Mouse (Mus musculus): ENCODE results near the gene Ubald2. TPM values are rescaled to one million over a fixed set of nuclear protein-coding genes. Genes with fewer than 3 reads are reported as not detected.
"Not testable (repeated sequence)": the region's sequence is repeated elsewhere in the genome, so short reads cannot be mapped to it uniquely, and the experiment has no call there.

Ubald2 gene
- polyA plus RNA-seq, 1 experiment from 2014 or later: 28.2 TPM

DNA sequence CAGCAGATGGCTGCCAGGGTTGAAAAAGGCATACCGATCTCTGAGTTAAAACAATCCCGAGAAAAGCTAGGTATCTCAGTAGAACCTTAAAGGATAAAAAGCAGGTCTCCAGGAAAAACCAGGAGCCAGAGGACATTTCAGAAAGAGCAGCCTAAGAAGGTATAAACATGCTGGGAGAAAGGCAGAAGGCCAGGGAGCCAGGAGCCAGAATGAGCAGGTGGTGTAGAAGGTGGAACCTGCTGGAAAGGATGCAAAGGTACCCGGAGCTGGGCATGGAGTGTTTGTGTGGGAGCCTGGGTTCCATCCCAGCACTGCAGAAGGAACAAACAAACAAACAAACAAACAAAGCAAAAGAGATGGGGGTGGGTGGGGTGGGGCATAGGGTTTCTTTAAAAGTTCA, 15.4 kb downstream of the Ubald2 start:
- Histone ChIP-seq H3K36me3 (no peaks in the 10 kb centered on the region), H3K9ac (no peak overlapping the region), H3K27ac (no peak overlapping the region), H3K9me3 (replicated peaks) (peaks cover 6% of the 10 kb centered on the region; the same call in 1 of the 2 replicates), H3K4me2 (no peak overlapping the region), H3K27me3 (peaks cover 27% of the 10 kb centered on the region), H3K4me1 (replicated peaks) (peaks cover 9% of the 10 kb centered on the region), H3K4me3 (replicated peaks) (no peak overlapping the region)
- ATAC-seq (ENCODE audit: low read depth) (no peak), DNase-seq (no peak)
- WGBS (ENCODE audit: insufficient replicate concordance): 84% methylated on average over 3 of the region's 3 CpGs

DNA sequence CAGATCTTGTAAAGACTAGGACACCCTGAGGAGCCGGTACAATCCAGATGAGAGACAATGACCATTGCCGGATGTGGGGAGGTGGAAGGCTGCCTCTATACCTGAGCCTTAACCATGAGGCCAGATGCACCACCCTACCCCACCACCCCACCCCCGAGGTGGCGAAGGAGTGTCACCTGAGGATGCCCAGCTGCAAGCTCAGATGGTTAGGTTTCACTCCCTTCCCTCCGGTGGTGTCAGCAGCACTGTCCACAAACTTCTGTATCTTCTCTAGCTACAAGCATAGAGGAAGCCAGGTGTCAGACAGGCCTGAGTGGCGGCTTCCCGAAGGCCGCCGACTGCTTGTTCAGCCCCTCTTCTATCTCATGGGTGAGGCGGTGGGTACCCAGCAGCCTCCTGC, 20.0 kb downstream of the Ubald2 start:
- no peak overlapping the region for H3K27ac ChIP-seq
- H3K9me3 ChIP-seq (replicated peaks): peaks cover 6% of the 10 kb centered on the region; the same call in 1 of the 2 replicates
- DNase-seq: no peak
- H3K9ac ChIP-seq: no peak overlapping the region
- no peak overlapping the region for H3K4me3 ChIP-seq (replicated peaks)
- H3K4me1 ChIP-seq (replicated peaks): peaks cover 4% of the 10 kb centered on the region; the same call in 1 of the 2 replicates
- H3K36me3 ChIP-seq: no peaks in the 10 kb centered on the region
- WGBS (ENCODE audit: insufficient replicate concordance): 76% methylated on average over 10 of the region's 10 CpGs
- no peak overlapping the region for H3K4me2 ChIP-seq
- no peak for ATAC-seq (ENCODE audit: low read depth)
- H3K27me3 ChIP-seq: no peaks in the 10 kb centered on the region

DNA sequence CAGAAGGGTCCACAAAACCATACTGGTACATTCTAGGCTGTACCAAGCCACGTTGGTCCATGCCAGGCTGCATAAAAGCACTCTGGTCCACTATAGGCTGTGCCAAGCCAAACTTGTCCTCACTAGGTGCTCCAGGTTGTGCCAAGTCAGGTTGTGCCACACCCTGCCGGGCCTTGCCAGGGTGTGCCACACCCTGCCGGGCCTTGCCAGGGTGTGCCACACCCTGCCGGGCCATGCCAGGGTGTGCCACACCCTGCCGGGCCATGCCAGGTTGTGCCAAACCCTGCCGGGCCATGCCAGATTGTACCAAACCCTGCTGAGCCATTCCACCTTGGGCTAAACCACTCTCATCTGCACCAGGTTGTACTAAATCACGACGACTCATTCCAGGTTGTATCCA, 22.3 kb downstream of the Ubald2 start:
- WGBS (ENCODE audit: insufficient replicate concordance): 72% methylated on average over 8 of the region's 8 CpGs
- Histone ChIP-seq H3K9me3 (replicated peaks) (no peaks in the 10 kb centered on the region), H3K4me1 (replicated peaks) (peaks cover 4% of the 10 kb centered on the region; the same call in 1 of the 2 replicates), H3K4me3 (replicated peaks) (no peak overlapping the region), H3K9ac (no peak overlapping the region), H3K4me2 (no peak overlapping the region), H3K27ac (no peak overlapping the region), H3K27me3 (no peaks in the 10 kb centered on the region), H3K36me3 (no peaks in the 10 kb centered on the region)
- no peak for ATAC-seq (ENCODE audit: low read depth)
- no peak for DNase-seq

DNA sequence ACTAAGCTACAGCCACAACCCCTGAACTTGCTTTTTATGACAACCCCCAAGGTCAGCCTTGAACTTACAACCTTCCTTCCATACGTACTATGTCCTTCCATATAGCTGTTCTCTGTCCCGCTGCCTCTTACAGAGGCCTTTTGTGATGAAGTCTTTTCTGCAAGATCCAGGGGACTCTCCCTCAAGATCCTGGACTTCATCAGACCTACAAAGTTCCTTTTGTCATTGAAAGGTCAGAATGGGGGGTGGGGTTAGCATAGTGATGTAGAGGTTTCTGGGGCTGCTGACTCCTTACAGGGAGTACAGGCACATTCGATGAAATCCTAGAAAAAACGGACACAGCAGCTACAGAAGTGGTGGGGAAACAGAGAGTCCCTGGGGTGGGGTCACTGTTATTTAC, 25.9 kb downstream of the Ubald2 start:
- no peak overlapping the region for H3K4me3 ChIP-seq (replicated peaks)
- H3K4me1 ChIP-seq (replicated peaks): peaks cover 6% of the 10 kb centered on the region
- H3K4me2 ChIP-seq: no peak overlapping the region
- no peaks in the 10 kb centered on the region for H3K9me3 ChIP-seq (replicated peaks)
- ATAC-seq (ENCODE audit: low read depth): no peak
- no peak for DNase-seq
- 57% methylated on average over 4 of the region's 4 CpGs for WGBS (ENCODE audit: insufficient replicate concordance)
- no peak overlapping the region for H3K9ac ChIP-seq
- no peaks in the 10 kb centered on the region for H3K27me3 ChIP-seq
- H3K36me3 ChIP-seq: no peaks in the 10 kb centered on the region
- no peak overlapping the region for H3K27ac ChIP-seq

DNA sequence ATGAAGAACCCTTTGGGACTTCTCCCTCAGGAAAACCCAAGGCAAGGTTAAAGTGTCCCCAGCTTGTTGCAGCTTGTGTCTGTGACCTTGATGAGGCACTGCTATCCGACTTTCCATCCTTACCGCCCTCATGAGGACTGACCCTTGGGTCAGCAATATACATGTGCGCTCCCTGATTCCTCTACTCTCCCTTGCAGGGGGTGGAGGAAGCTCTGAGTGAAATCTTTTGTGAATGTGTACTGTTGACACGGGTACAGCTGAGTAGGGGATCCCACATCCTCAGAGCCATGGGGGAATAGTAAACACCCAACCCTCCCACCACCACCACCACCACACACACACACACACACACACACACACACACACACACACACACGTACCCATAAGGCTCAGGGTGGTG, 29.4 kb downstream of the Ubald2 start:
- no peak overlapping the region for H3K4me3 ChIP-seq (replicated peaks)
- H3K27ac ChIP-seq: no peak overlapping the region
- no peak overlapping the region for H3K4me2 ChIP-seq
- H3K9me3 ChIP-seq (replicated peaks): no peaks in the 10 kb centered on the region
- ATAC-seq (ENCODE audit: low read depth) (peak; percentile 31; the same call in 1 of the 2 replicates), DNase-seq (no peak)
- H3K36me3 ChIP-seq: no peaks in the 10 kb centered on the region
- H3K4me1 ChIP-seq (replicated peaks): peaks cover 3% of the 10 kb centered on the region
- H3K9ac ChIP-seq: no peak overlapping the region
- 57% methylated on average over 5 of the region's 5 CpGs for WGBS (ENCODE audit: insufficient replicate concordance)
- 0 out of 2 replicates have a peak, but pooled peaks cover 10% of the 10 kb centered on the region for H3K27me3 ChIP-seq

DNA sequence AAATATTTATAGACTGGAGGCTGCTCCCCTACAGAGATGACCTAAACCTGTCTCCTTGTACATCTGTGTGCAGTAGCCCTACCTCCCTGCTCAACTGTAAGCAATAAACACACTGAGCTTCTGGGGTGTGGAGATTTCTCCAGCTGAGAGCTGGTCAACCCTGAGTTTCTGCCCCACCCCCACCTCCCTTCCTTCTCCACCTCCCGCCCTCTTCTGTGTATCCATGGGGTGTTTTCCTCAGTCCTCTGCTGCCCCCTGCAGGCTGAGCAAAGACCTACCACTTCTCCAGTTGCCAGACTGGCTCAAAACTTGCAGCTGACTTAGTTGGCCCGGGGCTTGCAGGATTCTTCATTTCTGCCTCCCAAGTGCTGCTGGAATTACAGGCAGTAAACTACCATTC, 29.9 kb downstream of the Ubald2 start:
- Histone ChIP-seq H3K9me3 (replicated peaks) (no peaks in the 10 kb centered on the region), H3K36me3 (no peaks in the 10 kb centered on the region), H3K27ac (no peak overlapping the region), H3K9ac (no peak overlapping the region), H3K4me2 (no peak overlapping the region), H3K4me1 (replicated peaks) (peaks cover 3% of the 10 kb centered on the region), H3K27me3 (0 out of 2 replicates have a peak, but pooled peaks cover 10% of the 10 kb centered on the region), H3K4me3 (replicated peaks) (no peak overlapping the region)
- ATAC-seq (ENCODE audit: low read depth) (peak; percentile 47; the same call in 1 of the 2 replicates), DNase-seq (peak; percentile 66)
- WGBS (ENCODE audit: insufficient replicate concordance): 6% methylated on average over 2 of the region's 2 CpGs

DNA sequence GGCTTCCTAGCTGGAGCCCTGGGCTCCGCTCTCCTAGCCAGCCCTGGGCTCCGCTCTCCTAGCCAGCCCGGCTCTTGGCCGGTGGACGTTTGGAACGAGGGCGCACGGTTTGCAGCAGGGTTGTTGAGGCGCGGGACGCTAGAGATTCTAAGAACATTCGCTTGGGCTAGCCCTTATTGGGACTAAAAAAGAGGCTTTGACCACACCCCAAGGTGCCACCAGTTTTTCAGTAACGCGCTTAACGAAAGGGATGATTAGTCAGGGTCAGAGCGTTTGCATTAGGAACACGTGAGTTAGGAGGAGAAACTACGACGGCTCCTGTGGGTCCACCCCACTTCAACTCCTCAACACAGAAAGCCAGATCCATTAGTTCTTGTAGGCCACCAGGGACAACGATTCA, 32.2 kb downstream of the Ubald2 start, which contains the start of gene Qrich2:
Qrich2 (minus strand) TSS at position 101 of the 400 bp plus-strand sequence.
- ATAC-seq (ENCODE audit: low read depth): no peak
- H3K4me1 ChIP-seq (replicated peaks): peaks cover 16% of the 10 kb centered on the region
- H3K9ac ChIP-seq: no peak within 1 kb of the TSS
- WGBS (ENCODE audit: insufficient replicate concordance): 53% methylated on average over 20 of the region's 20 CpGs
- peaks cover 14% of the 10 kb centered on the region for H3K36me3 ChIP-seq
- no peak within 1 kb of the TSS for H3K4me2 ChIP-seq
- H3K4me3 ChIP-seq (replicated peaks): no peak within 1 kb of the TSS
- no peaks in the 10 kb centered on the region for H3K9me3 ChIP-seq (replicated peaks)
- H3K27me3 ChIP-seq: 0 out of 2 replicates have a peak, but pooled peaks cover 10% of the 10 kb centered on the region
- DNase-seq: no peak
- no peak within 1 kb of the TSS for H3K27ac ChIP-seq

DNA sequence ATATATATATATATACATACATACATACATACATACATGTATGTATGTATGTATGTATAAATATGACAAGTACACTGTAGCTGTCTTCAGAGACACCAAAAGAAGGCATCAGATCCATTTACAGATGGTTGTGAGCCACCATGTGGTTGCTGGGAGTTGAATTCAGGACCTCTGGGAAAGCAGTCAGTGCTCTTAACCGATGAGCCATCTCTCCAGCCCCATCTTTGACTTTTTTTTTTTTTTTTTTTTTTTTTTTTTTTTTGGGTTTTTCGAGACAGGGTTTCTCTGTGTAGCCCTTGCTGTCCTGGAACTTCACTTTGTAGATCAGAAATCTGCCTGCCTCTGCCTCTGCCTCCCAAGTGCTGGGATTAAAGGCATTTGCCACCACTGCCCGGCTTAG, 34.4 kb downstream of the Ubald2 start:
- DNase-seq; H3K27ac ChIP-seq; H3K9me3 ChIP-seq (replicated peaks); H3K9ac ChIP-seq; H3K4me3 ChIP-seq (replicated peaks); ATAC-seq (ENCODE audit: low read depth); H3K4me2 ChIP-seq: not testable (repeated sequence)
- 0 out of 2 replicates have a peak, but pooled peaks cover 10% of the 10 kb centered on the region for H3K27me3 ChIP-seq
- 58% methylated on average over 3 of the region's 3 CpGs for WGBS (ENCODE audit: insufficient replicate concordance)
- peaks cover 36% of the 10 kb centered on the region for H3K36me3 ChIP-seq
- peaks cover 19% of the 10 kb centered on the region for H3K4me1 ChIP-seq (replicated peaks)

DNA sequence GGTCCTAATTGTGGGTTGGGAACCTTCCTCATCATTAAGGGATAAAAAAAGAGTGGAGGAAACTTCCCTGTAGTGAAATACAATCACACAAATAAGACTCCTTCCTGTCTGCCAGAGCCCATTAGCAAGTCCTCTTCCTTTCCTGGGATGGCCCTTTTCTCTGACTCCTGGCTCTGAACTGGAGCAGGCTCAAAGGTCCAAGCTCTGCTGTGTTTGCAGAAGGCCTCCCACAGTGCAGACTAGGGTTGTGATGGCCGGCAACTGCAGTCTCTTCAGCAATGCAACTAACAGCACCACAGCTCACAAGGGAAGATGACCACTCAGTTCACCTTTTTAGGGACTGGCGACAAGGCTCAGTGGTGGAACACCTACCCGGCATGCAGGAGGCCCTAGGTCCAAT, 36.4 kb downstream of the Ubald2 start:
- no peak overlapping the region for H3K9ac ChIP-seq
- H3K9me3 ChIP-seq (replicated peaks): no peaks in the 10 kb centered on the region
- 84% methylated on average over 3 of the region's 3 CpGs for WGBS (ENCODE audit: insufficient replicate concordance)
- peaks cover 16% of the 10 kb centered on the region for H3K4me1 ChIP-seq (replicated peaks)
- ATAC-seq (ENCODE audit: low read depth): 0 out of 2 replicates have a peak, but pooled peaks have one; percentile 37
- H3K36me3 ChIP-seq: peaks cover 54% of the 10 kb centered on the region
- H3K27me3 ChIP-seq: 0 out of 2 replicates have a peak, but pooled peaks cover 6% of the 10 kb centered on the region
- no peak for DNase-seq
- H3K27ac ChIP-seq: peak overlapping the region; percentile 58
- H3K4me2 ChIP-seq: no peak overlapping the region
- H3K4me3 ChIP-seq (replicated peaks): no peak overlapping the region

DNA sequence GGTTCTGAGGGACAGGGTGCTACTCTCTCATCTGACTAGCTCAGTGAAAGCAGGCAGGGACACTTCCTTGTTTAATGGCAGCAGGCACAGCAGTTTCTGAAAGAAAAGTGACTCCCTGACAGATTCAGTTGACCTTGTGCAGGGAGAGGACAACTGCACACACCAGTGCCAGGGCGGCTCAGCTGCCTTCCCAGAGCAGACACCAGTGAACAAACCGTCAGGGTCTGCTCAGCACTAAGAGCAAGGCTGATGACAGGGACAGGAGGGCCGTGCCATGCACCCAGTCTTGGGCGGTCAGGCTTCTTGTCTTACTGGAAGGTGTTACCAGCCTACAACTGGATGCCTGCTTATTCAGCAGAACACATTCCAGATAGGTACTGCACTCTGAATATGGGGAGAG, 37.0 kb downstream of the Ubald2 start:
- H3K4me3 ChIP-seq (replicated peaks): no peak overlapping the region
- H3K36me3 ChIP-seq: peaks cover 61% of the 10 kb centered on the region
- 78% methylated on average over 4 of the region's 4 CpGs for WGBS (ENCODE audit: insufficient replicate concordance)
- DNase-seq: no peak
- 0 out of 2 replicates have a peak, but pooled peaks cover 4% of the 10 kb centered on the region for H3K27me3 ChIP-seq
- no peak overlapping the region for H3K9ac ChIP-seq
- H3K27ac ChIP-seq: peak overlapping the region; percentile 58
- H3K4me1 ChIP-seq (replicated peaks): peaks cover 16% of the 10 kb centered on the region
- H3K4me2 ChIP-seq: no peak overlapping the region
- no peaks in the 10 kb centered on the region for H3K9me3 ChIP-seq (replicated peaks)
- ATAC-seq (ENCODE audit: low read depth): no peak

DNA sequence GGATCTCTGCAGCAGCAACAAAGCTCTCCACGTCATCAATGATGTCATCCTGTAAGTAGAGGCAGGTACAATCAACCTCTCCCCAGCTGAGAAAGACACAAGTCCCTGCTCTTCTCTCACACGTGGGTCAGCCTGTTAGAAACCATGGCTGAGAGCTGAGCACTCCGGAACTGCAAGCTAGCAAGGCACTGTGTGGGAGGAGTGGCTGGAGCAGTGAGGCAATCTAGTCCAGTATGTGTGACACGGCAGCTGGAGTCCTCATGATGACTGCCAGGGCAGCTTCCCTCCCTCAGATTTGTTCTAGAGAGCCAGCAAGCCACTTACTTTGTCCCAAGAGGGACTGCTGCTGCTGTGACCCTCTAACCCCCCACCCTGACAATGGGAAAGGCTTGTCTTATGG, 38.4 kb downstream of the Ubald2 start:
- H3K27me3 ChIP-seq: no peaks in the 10 kb centered on the region
- no peak for DNase-seq
- peaks cover 75% of the 10 kb centered on the region for H3K36me3 ChIP-seq
- no peak for ATAC-seq (ENCODE audit: low read depth)
- peaks cover 16% of the 10 kb centered on the region for H3K4me1 ChIP-seq (replicated peaks)
- no peak overlapping the region for H3K4me2 ChIP-seq
- H3K27ac ChIP-seq: no peak overlapping the region
- WGBS (ENCODE audit: insufficient replicate concordance): 67% methylated on average over 4 of the region's 4 CpGs
- H3K9ac ChIP-seq: no peak overlapping the region
- no peaks in the 10 kb centered on the region for H3K9me3 ChIP-seq (replicated peaks)
- no peak overlapping the region for H3K4me3 ChIP-seq (replicated peaks)

DNA sequence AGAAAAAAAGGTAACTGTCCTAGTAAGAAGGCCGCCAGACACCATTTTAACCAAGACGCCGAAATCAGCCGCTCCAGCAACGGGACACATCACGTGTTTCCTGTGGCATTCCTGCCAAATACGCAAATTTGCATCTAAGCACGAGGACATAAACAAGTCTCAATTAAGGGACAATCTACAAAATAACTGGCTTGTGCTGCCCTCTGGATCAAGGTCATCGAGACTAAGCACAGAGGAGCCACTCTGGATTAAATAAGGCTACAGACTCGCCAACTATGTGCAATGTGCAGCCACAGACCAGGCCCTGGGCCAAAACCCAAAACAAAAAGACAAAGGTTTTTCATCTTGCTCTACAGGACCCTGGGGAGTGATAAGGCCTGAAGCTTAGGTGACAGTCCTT, 42.1 kb downstream of the Ubald2 start:
- no peak for ATAC-seq (ENCODE audit: low read depth)
- Histone ChIP-seq H3K9ac (no peak overlapping the region), H3K36me3 (peaks cover 99% of the 10 kb centered on the region), H3K9me3 (replicated peaks) (no peaks in the 10 kb centered on the region), H3K27ac (no peak overlapping the region), H3K27me3 (no peaks in the 10 kb centered on the region), H3K4me3 (replicated peaks) (no peak overlapping the region), H3K4me1 (replicated peaks) (peaks cover 18% of the 10 kb centered on the region; the same call in 1 of the 2 replicates), H3K4me2 (no peak overlapping the region)
- 86% methylated on average over 10 of the region's 10 CpGs for WGBS (ENCODE audit: insufficient replicate concordance)
- DNase-seq: no peak
